Mouse (Mus musculus) heart, embryonic 12.5 days (tissue): Measurements from ENCODE around the gene Ddah1. TPM values are rescaled to one million over a fixed set of nuclear protein-coding genes. Genes with fewer than 3 reads are reported as not detected.
A peak's percentile ranks its signal among the peaks of the same experiment; 100 is the strongest.
"Not testable (repeated sequence)": the region's sequence is repeated elsewhere in the genome, so short reads cannot be mapped to it uniquely, and the experiment has no call there.

Experiments
- ATAC-seq: fragments of 200-750 bp; cut with Nextera tagmentation; 2 replicates; pipeline ENCODE4 v1.8.0; 2017; ENCODE audit warnings: moderate TSS enrichment, moderate library complexity; ENCODE audit not compliant: insufficient number of reproducible peaks, low FRiP score
- H3K27ac ChIP-seq: fragments of 300-500 bp; sonication (generic); 2 replicates; pipeline ENCODE4 v1.5.1; 2016; ENCODE audit warnings: mild to moderate bottlenecking, moderate library complexity; ENCODE audit not compliant: poor library complexity, severe bottlenecking
- H3K27me3 ChIP-seq: fragments of 300-500 bp; sonication (generic); replicated peaks from 2 replicates; pipeline ENCODE4 v1.6.1; 2016; ENCODE audit warnings: mild to moderate bottlenecking, moderate library complexity
- H3K36me3 ChIP-seq: fragments of 300-500 bp; sonication (generic); 2 replicates; pipeline ENCODE4 v1.6.1; 2016; ENCODE audit warnings: mild to moderate bottlenecking, moderate library complexity
- H3K4me1 ChIP-seq: fragments of 300-500 bp; sonication (generic); replicated peaks from 2 replicates; pipeline ENCODE4 v1.6.1; 2016; ENCODE audit warnings: mild to moderate bottlenecking
- H3K4me2 ChIP-seq: fragments of 300-500 bp; sonication (generic); 2 replicates; pipeline ENCODE4 v1.6.1; 2016; ENCODE audit warnings: mild to moderate bottlenecking, moderate library complexity
- H3K4me3 ChIP-seq: fragments of 300-500 bp; sonication (generic); 2 replicates; pipeline ENCODE4 v1.5.1; 2016; ENCODE audit warnings: mild to moderate bottlenecking
- H3K9ac ChIP-seq: fragments of 300-500 bp; sonication (generic); 2 replicates; pipeline ENCODE4 v1.6.1; 2016; ENCODE audit warnings: mild to moderate bottlenecking, moderate library complexity
- H3K9me3 ChIP-seq: fragments of 300-500 bp; sonication (generic); replicated peaks from 2 replicates; pipeline ENCODE4 v1.6.1; 2016; ENCODE audit warnings: mild to moderate bottlenecking, moderate library complexity
- WGBS: fragments of 180-500 bp; shearing (Covaris S2); methylation state at CpG from one replicate; pipeline ENCODE4 v1.1.7; 2016; 5-methylcytosine and 5-hydroxymethylcytosine counted together
- polyA plus RNA-seq: library from polyadenylated mRNA; unstranded; fragments of >200 nt; fragmentation: Nextera tagmentation; extraction: Ambion mirVana; gene quantifications from 2 replicates; pipeline ENCODE4 v1.2.1, GENCODE M21; 2016

Gene Ddah1
- polyA plus RNA-seq, 1 experiment from 2014 or later, result 36.7 TPM

- ATAC-seq, result no peak
- no peak overlapping the region for H3K9ac ChIP-seq
- H3K4me2 ChIP-seq, result no peak overlapping the region
- WGBS, result 87% methylated on average over 7 of the region's 7 CpGs
- H3K9me3 ChIP-seq, result no peaks in the 10 kb centered on the region
- H3K4me1 ChIP-seq, result peaks cover 5% of the 10 kb centered on the region
- no peak overlapping the region for H3K27ac ChIP-seq
- H3K36me3 ChIP-seq, result no peaks in the 10 kb centered on the region
- no peaks in the 10 kb centered on the region for H3K27me3 ChIP-seq
- H3K4me3 ChIP-seq, result no peak overlapping the region
Observed at GRCm38 (mm10) chr3:145912512-145912911, 154.0 kb downstream of the Ddah1 start.

GRCm38 (mm10) chr3:145913263-145913662 lies 154.8 kb downstream of the Ddah1 start:
- H3K4me2 ChIP-seq, result no peak overlapping the region
- H3K9me3 ChIP-seq, result no peaks in the 10 kb centered on the region
- H3K4me1 ChIP-seq, result peaks cover 5% of the 10 kb centered on the region
- 65% methylated on average over 6 of the region's 6 CpGs for WGBS
- ATAC-seq, result no peak
- no peak overlapping the region for H3K9ac ChIP-seq
- no peaks in the 10 kb centered on the region for H3K36me3 ChIP-seq
- no peak overlapping the region for H3K4me3 ChIP-seq
- H3K27me3 ChIP-seq, result no peaks in the 10 kb centered on the region
- H3K27ac ChIP-seq, result no peak overlapping the region

GRCm38 (mm10) chr3:145913942-145914341 lies 155.5 kb downstream of the Ddah1 start:
- not testable (repeated sequence) for H3K4me3 ChIP-seq, H3K27me3 ChIP-seq, H3K9ac ChIP-seq, H3K4me2 ChIP-seq, H3K4me1 ChIP-seq, H3K9me3 ChIP-seq, H3K36me3 ChIP-seq, H3K27ac ChIP-seq, ATAC-seq
- WGBS, result 69% methylated on average over 7 of the region's 7 CpGs

GRCm38 (mm10) chr3:145916374-145916773 lies 157.9 kb downstream of the Ddah1 start:
- H3K27ac ChIP-seq, result no peak overlapping the region
- 85% methylated on average over 5 of the region's 5 CpGs for WGBS
- no peak for ATAC-seq

GRCm38 (mm10) chr3:145916826-145917225 lies 158.4 kb downstream of the Ddah1 start:
- ATAC-seq, result no peak
- no peak overlapping the region for H3K9ac ChIP-seq
- no peak overlapping the region for H3K27ac ChIP-seq
- no peak overlapping the region for H3K4me2 ChIP-seq
- no peaks in the 10 kb centered on the region for H3K36me3 ChIP-seq
- H3K4me1 ChIP-seq, result peaks cover 6% of the 10 kb centered on the region
- 0 out of 2 replicates have a peak, but pooled peaks cover 3% of the 10 kb centered on the region for H3K9me3 ChIP-seq
- H3K4me3 ChIP-seq, result no peak overlapping the region
- H3K27me3 ChIP-seq, result no peaks in the 10 kb centered on the region
- WGBS, result 54% methylated on average over 4 of the region's 4 CpGs

More at GRCm38 (mm10) chr3:145916374-145916773, 157.9 kb downstream of the Ddah1 start:
- no peak overlapping the region for H3K4me3 ChIP-seq
- H3K4me1 ChIP-seq, result peaks cover 5% of the 10 kb centered on the region
- no peaks in the 10 kb centered on the region for H3K36me3 ChIP-seq
- H3K4me2 ChIP-seq, result no peak overlapping the region
- H3K9ac ChIP-seq, result no peak overlapping the region
- H3K27me3 ChIP-seq, result no peaks in the 10 kb centered on the region
- H3K9me3 ChIP-seq, result 0 out of 2 replicates have a peak, but pooled peaks cover 3% of the 10 kb centered on the region

- ATAC-seq, result no peak
- H3K27me3 ChIP-seq, result no peaks in the 10 kb centered on the region
- 26% methylated on average over 11 of the region's 11 CpGs for WGBS
Observed at GRCm38 (mm10) chr3:145922019-145922854, 163.8 kb downstream of the Ddah1 start, which contains the start of gene Bcl10. Gene Bcl10 (plus strand): TSS chr3:145922804.

GRCm38 (mm10) chr3:145922971-145923370 lies 164.5 kb downstream of the Ddah1 start:
- Histone ChIP-seq H3K27me3 (no peaks in the 10 kb centered on the region), H3K4me1 (peaks cover 25% of the 10 kb centered on the region), H3K9ac (no peak overlapping the region), H3K27ac (peak overlapping the region; percentile 37; the same call in 1 of the 2 replicates), H3K9me3 (0 out of 2 replicates have a peak, but pooled peaks cover 3% of the 10 kb centered on the region), H3K36me3 (peaks cover 7% of the 10 kb centered on the region), H3K4me2 (no peak overlapping the region), H3K4me3 (no peak overlapping the region)
- no peak for ATAC-seq
- 49% methylated on average over 3 of the region's 3 CpGs for WGBS

More at GRCm38 (mm10) chr3:145922019-145922854, 163.8 kb downstream of the Ddah1 start, which contains the start of gene Bcl10:
- H3K9me3 ChIP-seq, result 0 out of 2 replicates have a peak, but pooled peaks cover 3% of the 10 kb centered on the region
- H3K9ac ChIP-seq, result peak within 1 kb of the TSS; percentile 56; the same call in 1 of the 2 replicates
- 0 out of 2 replicates have a peak, but pooled peaks cover 2% of the 10 kb centered on the region for H3K36me3 ChIP-seq
- peak within 1 kb of the TSS; percentile 84 for H3K27ac ChIP-seq
- H3K4me1 ChIP-seq, result peaks cover 27% of the 10 kb centered on the region
- H3K4me2 ChIP-seq, result peak within 1 kb of the TSS; percentile 77
- H3K4me3 ChIP-seq, result peak within 1 kb of the TSS; percentile 50

GRCm38 (mm10) chr3:145923874-145924577 lies 165.6 kb downstream of the Ddah1 start:
- Histone ChIP-seq H3K4me1 (peaks cover 25% of the 10 kb centered on the region), H3K4me3 (peak overlapping the region; percentile 99), H3K9ac (peak overlapping the region; percentile 98), H3K9me3 (no peaks in the 10 kb centered on the region), H3K27ac (peak overlapping the region; percentile 92), H3K36me3 (peaks cover 9% of the 10 kb centered on the region), H3K27me3 (no peaks in the 10 kb centered on the region), H3K4me2 (peak overlapping the region; percentile 77)
- ATAC-seq, result peak; percentile 100
- WGBS, result under 1% methylated on average over 58 of the region's 58 CpGs

- peak overlapping the region; percentile 77 for H3K4me2 ChIP-seq
- H3K4me1 ChIP-seq, result peaks cover 25% of the 10 kb centered on the region
- ATAC-seq, result no peak
- WGBS, result 4% methylated on average over 39 of the region's 39 CpGs
- peak overlapping the region; percentile 98 for H3K9ac ChIP-seq
- peaks cover 12% of the 10 kb centered on the region for H3K36me3 ChIP-seq
- no peaks in the 10 kb centered on the region for H3K9me3 ChIP-seq
- no peaks in the 10 kb centered on the region for H3K27me3 ChIP-seq
- peak overlapping the region; percentile 92 for H3K27ac ChIP-seq
- H3K4me3 ChIP-seq, result peak overlapping the region; percentile 99
Observed at GRCm38 (mm10) chr3:145924649-145925337, 166.3 kb downstream of the Ddah1 start.

GRCm38 (mm10) chr3:145925506-145925905 lies 167.0 kb downstream of the Ddah1 start:
- H3K27me3 ChIP-seq, result no peaks in the 10 kb centered on the region
- H3K4me2 ChIP-seq, result peak overlapping the region; percentile 77
- no peak overlapping the region for H3K27ac ChIP-seq
- H3K9me3 ChIP-seq, result no peaks in the 10 kb centered on the region
- peak overlapping the region; percentile 52 for H3K9ac ChIP-seq
- H3K4me3 ChIP-seq, result peak overlapping the region; percentile 99
- ATAC-seq, result no peak
- peaks cover 25% of the 10 kb centered on the region for H3K4me1 ChIP-seq
- 63% methylated on average over 5 of the region's 5 CpGs for WGBS
- H3K36me3 ChIP-seq, result peaks cover 15% of the 10 kb centered on the region
